Mouse (Mus musculus) brain, embryonic 14.5 days (tissue): ENCODE data around the gene Gm5136.

ENCODE experiments used
- CTCF ChIP-seq: fragments of 200-500 bp; IDR thresholded peaks from 2 replicates; pipeline ENCODE4 v1.5.1; 2012; ENCODE audit warnings: inconsistent platforms, mild to moderate bottlenecking, moderate library complexity, borderline replicate concordance; ENCODE audit not compliant: insufficient read depth, insufficient read length; ENCODE audit errors: extremely low read depth
- POLR2A ChIP-seq: fragments of 200-500 bp; IDR thresholded peaks from 2 replicates; pipeline ENCODE4 v1.6.1; 2012; ENCODE audit warnings: mild to moderate bottlenecking, inconsistent platforms, borderline replicate concordance; ENCODE audit not compliant: poor library complexity, insufficient read depth, insufficient read length, severe bottlenecking; ENCODE audit errors: extremely low read depth

GRCm38 (mm10) chr10:108743759-108744158, 43.8 kb upstream of the Gm5136 start:
- TF ChIP-seq POLR2A (no peak), CTCF (no peak)
